Mouse (Mus musculus) gastrocnemius, adult 2 months (tissue): ENCODE measurements around the gene Zfp524. TPM values are rescaled to one million over a fixed set of nuclear protein-coding genes. Genes with fewer than 3 reads are reported as not detected.
A peak's percentile ranks its signal among the peaks of the same experiment; 100 is the strongest.

Source experiments
- DNase-seq: peaks from one replicate; pipeline ENCODE4 v3.0.0; 2022
- H3K27ac ChIP-seq: fragments of 200-600 bp; 2 replicates; pipeline ENCODE4 v1.8.1; 2022; ENCODE audit warnings: mild to moderate bottlenecking
- H3K4me3 ChIP-seq: fragments of 200-600 bp; 2 replicates; pipeline ENCODE4 v1.8.1; 2022; ENCODE audit warnings: mild to moderate bottlenecking, moderate library complexity
- CTCF ChIP-seq: fragments of 200-600 bp; IDR thresholded peaks from 2 replicates; pipeline ENCODE4 v1.8.1; 2022; ENCODE audit warnings: antibody characterized with exemption, mild to moderate bottlenecking, moderate library complexity
- intact Hi-C: fragments of 180-260 bp; cut with DNase I; formaldehyde crosslinking; loops from one replicate; pipeline ENCODE4 v1.15.1; 2025
- total RNA-seq, 2 experiments: library from RNA; stranded (reverse); gene quantifications; 2 replicates each; pipeline ENCODE4 v1.2.3; 2021

Gene Zfp524
- total RNA-seq, 2 experiments from 2014 or later: 6.5 to 10.4 TPM

- Histone ChIP-seq H3K4me3 (no peak overlapping the region; the same call in 1 of the 2 replicates), H3K27ac (0 out of 2 replicates have a peak overlapping the region, but pooled peaks have one; percentile 99)
- intact Hi-C loops: no loop called here
- peak; percentile 20 for DNase-seq
- TF ChIP-seq CTCF: no peak
Measured at GRCm38 (mm10) chr7:5059421-5059820, 45.2 kb downstream of the Zfp524 start.

- Histone ChIP-seq H3K4me3 (peak overlapping the region; percentile 91), H3K27ac (peak overlapping the region; percentile 99)
- peak; percentile 86 for DNase-seq
- intact Hi-C loops: loop anchor here (2.0 to 5.0 kb wide), 3 partner anchors 45 to 923 kb away; partner anchors contain the start of genes Fiz1, Gm44973, Leng8 and Zfp524
- TF ChIP-seq CTCF: peak; percentile 78
Measured at GRCm38 (mm10) chr7:5060239-5060731, 46.1 kb downstream of the Zfp524 start.

- intact Hi-C loops: loop anchor here (2.0 to 5.0 kb wide), 3 partner anchors 46 to 924 kb away; partner anchors contain the start of genes Fiz1, Gm44973, Leng8 and Zfp524
- Histone ChIP-seq H3K4me3 (peak overlapping the region; percentile 91), H3K27ac (peak overlapping the region; percentile 99)
- peak; percentile 99 for DNase-seq
- TF ChIP-seq CTCF: peak; percentile 76
Measured at GRCm38 (mm10) chr7:5060944-5061773, 46.9 kb downstream of the Zfp524 start.

GRCm38 (mm10) chr7:5061774-5062359 lies 47.7 kb downstream of the Zfp524 start, which contains the start of gene U2af2:
U2af2 (plus strand) TSS chr7:5062143.
- peak within 1 kb of the TSS; percentile 91 for H3K4me3 ChIP-seq
- TF ChIP-seq CTCF: no peak
- intact Hi-C loops: loop anchor here (1.0 to 5.0 kb wide), 4 partner anchors 18 to 925 kb away; partner anchors contain the start of genes Epn1, Fiz1, Gm44973 and Leng8
- peak within 1 kb of the TSS; percentile 99 for H3K27ac ChIP-seq
- DNase-seq: peak; percentile 98

GRCm38 (mm10) chr7:5062360-5063001 lies 48.3 kb downstream of the Zfp524 start:
- Histone ChIP-seq H3K4me3 (peak overlapping the region; percentile 91), H3K27ac (peak overlapping the region; percentile 99)
- TF ChIP-seq CTCF: no peak
- intact Hi-C loops: loop anchor here (1.0 to 5.0 kb wide), 3 partner anchors 18 to 925 kb away; partner anchors contain the start of genes Epn1 and Leng8
- DNase-seq: no peak

GRCm38 (mm10) chr7:5064886-5065285 lies 50.7 kb downstream of the Zfp524 start:
- no peak overlapping the region for H3K4me3 ChIP-seq
- no peak overlapping the region for H3K27ac ChIP-seq
- intact Hi-C loops: loop anchor here (5.0 kb wide), 2 partner anchors 508 to 928 kb away; partner anchors contain the start of gene Leng8
- no peak for TF ChIP-seq CTCF
- no peak for DNase-seq

Other genes with a start within 250 kb of the Zfp524 start
- gene Fam71e2, start 243.1 kb upstream of the Zfp524 start, total RNA-seq: not detected
- not detected for gene Il11, start 231.6 kb upstream of the Zfp524 start, total RNA-seq
- gene Tmem190, start 231.5 kb upstream of the Zfp524 start, total RNA-seq: not detected
- 10 to 100 TPM in 1 of 2 experiments, 1 to 10 TPM in 1; 8.0 to 10.6 TPM for gene Tmem238, start 224.8 kb upstream of the Zfp524 start, total RNA-seq
- gene Rpl28, start 221.5 kb upstream of the Zfp524 start, total RNA-seq: 100 to 1,000 TPM; 483 to 569 TPM
- gene Ube2s, start 201.8 kb upstream of the Zfp524 start, total RNA-seq: 10 to 100 TPM; 76.4 to 82.7 TPM
- gene Shisa7, start 169.7 kb upstream of the Zfp524 start, total RNA-seq: not detected
- gene Isoc2b, start 144.2 kb upstream of the Zfp524 start, total RNA-seq: 1 to 10 TPM; 3.9 TPM
- 10 to 100 TPM; 26.4 to 33.5 TPM for gene Isoc2a, start 137.3 kb upstream of the Zfp524 start, total RNA-seq
- gene Gm36210, start 107.9 kb upstream of the Zfp524 start, total RNA-seq: under 1 TPM; 0.17 to 0.38 TPM
- gene Zfp628, start 99.2 kb upstream of the Zfp524 start, total RNA-seq: 10 to 100 TPM in 1 of 2 experiments, 1 to 10 TPM in 1; 8.5 to 10.7 TPM
- 1 to 10 TPM; 2.7 to 5.9 TPM for gene Nat14, start 92.4 kb upstream of the Zfp524 start, total RNA-seq
- 1 to 10 TPM; 4.3 to 8.7 TPM for gene Ssc5d, start 88.6 kb upstream of the Zfp524 start, total RNA-seq
- 10 to 100 TPM; 36.7 to 77.0 TPM for gene Sbk2, start 50.0 kb upstream of the Zfp524 start, total RNA-seq
- 1 to 10 TPM in 1 of 2 experiments, under 1 TPM in 1; 0.46 to 5.2 TPM for gene Sbk3, start 43.2 kb upstream of the Zfp524 start, total RNA-seq
- 1 to 10 TPM; 8.8 to 9.5 TPM for gene Zfp579, start 18.3 kb upstream of the Zfp524 start, total RNA-seq
- gene Fiz1, start 282 bp downstream of the Zfp524 start, total RNA-seq: 10 to 100 TPM; 23.2 to 23.3 TPM
- gene Gm44973, start 1.1 kb downstream of the Zfp524 start, total RNA-seq: not detected
- gene Zfp865, start 6.0 kb downstream of the Zfp524 start, total RNA-seq: 10 to 100 TPM; 12.9 to 15.6 TPM
- not detected for gene Ccdc106, start 6.1 kb downstream of the Zfp524 start, total RNA-seq
- gene 4632433K11Rik, start 19.7 kb downstream of the Zfp524 start, total RNA-seq: not detected
- gene Zfp784, start 24.0 kb downstream of the Zfp524 start, total RNA-seq: 1 to 10 TPM; 2.8 to 3.9 TPM
- 1 to 10 TPM; 3.0 to 4.1 TPM for gene Zfp580, start 37.1 kb downstream of the Zfp524 start, total RNA-seq
- gene U2af2, start 47.7 kb downstream of the Zfp524 start, total RNA-seq: 10 to 100 TPM; 50.0 to 51.0 TPM
- 100 to 1,000 TPM; 165 to 171 TPM for gene Epn1, start 65.8 kb downstream of the Zfp524 start, total RNA-seq
- gene Rfpl4, start 102.5 kb downstream of the Zfp524 start, total RNA-seq: not detected
- gene Rasl2-9, start 111.5 kb downstream of the Zfp524 start, total RNA-seq: 1 to 10 TPM; 1.4 to 2.9 TPM
- gene Vmn1r55, start 135.3 kb downstream of the Zfp524 start, total RNA-seq: not detected
- gene Vmn1r56, start 182.3 kb downstream of the Zfp524 start, total RNA-seq: not detected
- not detected for gene Vmn1r57, start 204.1 kb downstream of the Zfp524 start, total RNA-seq